Mouse (Mus musculus) MEL (cell line): ENCODE measurements at regions not wholly inside any gene's neighbourhood (a gene's known extent, or its start where the extent isn't known, plus 50 kb on each side); places are given as distances from the start of the nearest gene placed in this dataset.

Experiments used
- DNase-seq: peaks from one replicate; pipeline ENCODE4 v3.0.0; 2011; ENCODE audit warnings: low read depth, low spot score
- H3K27ac ChIP-seq: 2 replicates; pipeline ENCODE4 v1.5.1; 2012; ENCODE audit warnings: low read depth, mild to moderate bottlenecking, control low read depth, low read length, moderate library complexity; ENCODE audit not compliant: control insufficient read depth
- H3K27me3 ChIP-seq, 2 experiments: fragments of 150-350 bp in 1 of 2; sonication (generic) in 1 of 2; 2 replicates each; pipeline ENCODE4 v1.6.1; 2012; ENCODE audit warnings: low read length in 2 of 2, mild to moderate bottlenecking in 2 of 2, improper control_type of control experiment in 1 of 2, moderate library complexity in 1 of 2; ENCODE audit not compliant: insufficient read depth in 2 of 2, control insufficient read depth in 1 of 2
- H3K36me3 ChIP-seq, 2 experiments: 2 replicates each; pipeline ENCODE4 v1.6.1; 2012 to 2014; ENCODE audit warnings: low read length in 2 of 2, improper control_type of control experiment in 1 of 2, inconsistent platforms in 1 of 2, mild to moderate bottlenecking in 1 of 2; ENCODE audit not compliant: insufficient read depth in 2 of 2, control insufficient read depth in 1 of 2
- H3K4me1 ChIP-seq, 2 experiments: fragments of 150-350 bp in 1 of 2; sonication (generic) in 1 of 2; 2 replicates each; pipeline ENCODE4 v1.6.1; 2012; ENCODE audit warnings: low read length in 2 of 2, improper control_type of control experiment in 1 of 2, mild to moderate bottlenecking in 1 of 2; ENCODE audit not compliant: insufficient read depth in 2 of 2, control insufficient read depth in 1 of 2
- H3K4me3 ChIP-seq, 2 experiments: fragments of 150-350 bp in 1 of 2; sonication (generic) in 1 of 2; 2 replicates each; pipeline ENCODE4 v1.5.1; 2012; ENCODE audit warnings: low read depth in 2 of 2, low read length in 2 of 2, mild to moderate bottlenecking in 2 of 2, moderate library complexity in 2 of 2, control low read depth in 1 of 2, improper control_type of control experiment in 1 of 2; ENCODE audit not compliant: control insufficient read depth in 1 of 2, insufficient read depth in 1 of 2
- H3K79me2 ChIP-seq: 2 replicates; pipeline ENCODE4 v1.6.1; 2012; ENCODE audit warnings: mild to moderate bottlenecking, low read length, moderate library complexity; ENCODE audit not compliant: control insufficient read depth, poor library complexity, insufficient read depth
- H3K9ac ChIP-seq: 2 replicates; pipeline ENCODE4 v1.6.1; 2012; ENCODE audit warnings: low read depth, mild to moderate bottlenecking, control low read depth, low read length, moderate library complexity; ENCODE audit not compliant: control insufficient read depth, poor library complexity, severe bottlenecking
- H3K9me3 ChIP-seq: fragments of 150-350 bp; sonication (generic); replicated peaks from 2 replicates; pipeline ENCODE4 v1.6.1; 2012; ENCODE audit warnings: mild to moderate bottlenecking, low read length, improper control_type of control experiment, moderate library complexity; ENCODE audit not compliant: insufficient read depth
- CHD1 ChIP-seq: IDR thresholded peaks from 2 replicates; pipeline ENCODE4 v1.6.1; 2012; ENCODE audit warnings: low read depth, mild to moderate bottlenecking, inconsistent platforms, low read length, improper control_type of control experiment
- CHD2 ChIP-seq: IDR thresholded peaks from 2 replicates; pipeline ENCODE4 v1.6.1; 2011; ENCODE audit warnings: low read length, improper control_type of control experiment
- CTCF ChIP-seq, 3 experiments: IDR thresholded peaks in 2 of 3; conservative IDR thresholded peaks in 1 of 3; 2 replicates each; pipeline ENCODE4 v1.5.1; 2011 to 2012; ENCODE audit warnings: low read length in 3 of 3, low read depth in 2 of 3, mild to moderate bottlenecking in 2 of 3, improper control_type of control experiment in 1 of 3, inconsistent platforms in 1 of 3, mixed read lengths in 1 of 3, moderate library complexity in 1 of 3; ENCODE audit not compliant: control insufficient read depth in 1 of 3, insufficient read depth in 1 of 3, poor library complexity in 1 of 3, severe bottlenecking in 1 of 3
- EP300 ChIP-seq, 2 experiments: IDR thresholded peaks; 2 replicates each; pipeline ENCODE4 v1.6.1; 2011; ENCODE audit warnings: improper control_type of control experiment in 2 of 2, low read length in 2 of 2, low read depth in 1 of 2, mild to moderate bottlenecking in 1 of 2
- HCFC1 ChIP-seq: IDR thresholded peaks from 2 replicates; pipeline ENCODE4 v1.6.1; 2012; ENCODE audit warnings: low read depth, mild to moderate bottlenecking, inconsistent platforms, low read length, improper control_type of control experiment, moderate library complexity
- JUND ChIP-seq: IDR thresholded peaks from 2 replicates; pipeline ENCODE4 v1.6.1; 2011; ENCODE audit warnings: low read depth, mild to moderate bottlenecking, improper control_type of control experiment, low read length
- KAT2A ChIP-seq: conservative IDR thresholded peaks from 2 replicates; pipeline ENCODE4 v1.6.1; 2012; ENCODE audit warnings: low read depth, low read length, improper control_type of control experiment, inconsistent platforms
- MAFK ChIP-seq: IDR thresholded peaks from 2 replicates; pipeline ENCODE4 v1.6.1; 2011; ENCODE audit warnings: low read depth, mild to moderate bottlenecking, low read length, improper control_type of control experiment, borderline replicate concordance
- MAX ChIP-seq: IDR thresholded peaks from 2 replicates; pipeline ENCODE4 v1.6.1; 2011; ENCODE audit warnings: low read length, improper control_type of control experiment
- MAZ ChIP-seq: IDR thresholded peaks from 2 replicates; pipeline ENCODE4 v1.6.1; 2012; ENCODE audit warnings: low read depth, mild to moderate bottlenecking, inconsistent platforms, low read length, improper control_type of control experiment
- MYB ChIP-seq: IDR thresholded peaks from 2 replicates; pipeline ENCODE4 v1.6.1; 2011; ENCODE audit warnings: mild to moderate bottlenecking, low read depth, low read length, improper control_type of control experiment
- MYC ChIP-seq: IDR thresholded peaks from 2 replicates; pipeline ENCODE4 v1.6.1; 2011; ENCODE audit warnings: low read depth, mild to moderate bottlenecking, low read length, improper control_type of control experiment, moderate library complexity
- POLR2AphosphoS5 ChIP-seq: IDR thresholded peaks from 2 replicates; pipeline ENCODE4 v1.6.1; 2012; ENCODE audit warnings: low read depth, borderline replicate concordance, mild to moderate bottlenecking, inconsistent platforms, low read length, moderate library complexity, mixed read lengths
- RCOR1 ChIP-seq: IDR thresholded peaks from 2 replicates; pipeline ENCODE4 v1.6.1; 2012; ENCODE audit warnings: low read depth, mild to moderate bottlenecking, inconsistent platforms, low read length, improper control_type of control experiment
- SMC3 ChIP-seq: IDR thresholded peaks from 2 replicates; pipeline ENCODE4 v1.6.1; 2011; ENCODE audit warnings: low read depth, low read length, improper control_type of control experiment
- TBP ChIP-seq: IDR thresholded peaks from 2 replicates; pipeline ENCODE4 v1.8.0; 2011; ENCODE audit warnings: low read depth, low read length, improper control_type of control experiment
- UBTF ChIP-seq: IDR thresholded peaks from 2 replicates; pipeline ENCODE4 v1.6.1; 2012; ENCODE audit warnings: low read depth, mild to moderate bottlenecking, inconsistent platforms, low read length, improper control_type of control experiment, moderate library complexity, borderline replicate concordance; ENCODE audit not compliant: insufficient read depth
- ZC3H11A ChIP-seq: IDR thresholded peaks from 2 replicates; pipeline ENCODE4 v1.6.1; 2012; ENCODE audit warnings: low read depth, mild to moderate bottlenecking, inconsistent platforms, low read length, improper control_type of control experiment
- ZKSCAN1 ChIP-seq: IDR thresholded peaks from 2 replicates; pipeline ENCODE4 v1.6.1; 2012; ENCODE audit warnings: low read depth, mild to moderate bottlenecking, inconsistent platforms, low read length, improper control_type of control experiment, moderate library complexity

DNA sequence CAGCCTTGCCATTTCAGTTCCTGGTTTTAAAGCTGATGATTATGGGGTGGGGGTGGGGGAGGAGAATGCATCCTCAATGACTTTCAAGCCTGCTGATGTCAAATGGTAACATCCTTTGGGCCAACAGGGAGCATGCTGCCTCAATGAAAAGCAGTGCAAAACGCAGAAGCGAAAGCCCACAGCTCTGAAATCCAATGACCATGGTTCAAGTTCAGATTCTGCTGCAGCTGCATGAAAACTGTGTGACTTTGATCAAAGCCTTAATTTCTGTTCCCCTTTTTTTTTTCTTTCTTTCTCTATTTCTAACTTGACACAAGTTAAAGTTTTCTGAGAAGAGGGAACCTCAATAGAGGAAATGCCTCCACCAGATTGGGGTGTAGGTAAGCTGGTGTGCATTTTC lies 350.4 kb downstream of the Mllt3 start:
- no peak overlapping the region for H3K4me3 ChIP-seq
- H3K9ac ChIP-seq = no peak overlapping the region
- H3K27me3 ChIP-seq = no peaks in the 10 kb centered on the region
- TF ChIP-seq ZC3H11A = no peak
- no peak for TF ChIP-seq UBTF
- TF ChIP-seq MYC = no peak
- TF ChIP-seq CHD1 = no peak
- TF ChIP-seq POLR2AphosphoS5 = no peak
- TF ChIP-seq MYB = no peak
- H3K36me3 ChIP-seq = no peaks in the 10 kb centered on the region
- H3K27ac ChIP-seq = no peak overlapping the region
- no peak for DNase-seq
- no peaks in the 10 kb centered on the region for H3K4me1 ChIP-seq
- H3K79me2 ChIP-seq = no peaks in the 10 kb centered on the region
- H3K9me3 ChIP-seq = no peaks in the 10 kb centered on the region

DNA sequence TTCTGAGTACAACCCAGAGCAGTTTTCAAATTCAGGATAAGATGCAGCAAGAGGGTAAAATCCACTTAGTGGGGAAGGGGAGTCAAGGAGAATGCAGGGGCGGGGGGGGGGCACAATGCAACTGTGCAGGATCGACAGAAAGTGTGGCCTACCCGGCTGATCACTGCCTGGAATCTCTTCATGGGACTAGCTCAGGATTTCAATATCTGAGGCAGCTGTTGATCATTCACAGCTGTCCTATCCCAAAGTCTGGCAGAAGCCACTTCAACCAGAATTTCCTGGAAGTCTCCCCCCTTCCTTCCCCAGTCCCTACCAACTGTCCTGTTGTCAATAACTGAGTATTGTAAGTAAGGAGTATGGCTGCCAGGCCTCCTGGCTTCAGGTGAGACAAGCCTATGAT lies 362.1 kb downstream of the Mllt3 start:
- Histone ChIP-seq H3K9me3 (no peaks in the 10 kb centered on the region), H3K27ac (no peak overlapping the region), H3K79me2 (no peaks in the 10 kb centered on the region), H3K4me1 (no peaks in the 10 kb centered on the region), H3K36me3 (no peaks in the 10 kb centered on the region), H3K4me3 (no peak overlapping the region), H3K9ac (no peak overlapping the region), H3K27me3 (no peaks in the 10 kb centered on the region; a peak in 1 of 4 replicates)
- no peak for TF ChIP-seq TBP
- no peak for TF ChIP-seq UBTF
- TF ChIP-seq EP300 (IDR thresholded peaks at IDR 0.05; ENCODE audit: low read depth in 1 of 2, low read length in 2 of 2) = no peak
- DNase-seq = no peak

DNA sequence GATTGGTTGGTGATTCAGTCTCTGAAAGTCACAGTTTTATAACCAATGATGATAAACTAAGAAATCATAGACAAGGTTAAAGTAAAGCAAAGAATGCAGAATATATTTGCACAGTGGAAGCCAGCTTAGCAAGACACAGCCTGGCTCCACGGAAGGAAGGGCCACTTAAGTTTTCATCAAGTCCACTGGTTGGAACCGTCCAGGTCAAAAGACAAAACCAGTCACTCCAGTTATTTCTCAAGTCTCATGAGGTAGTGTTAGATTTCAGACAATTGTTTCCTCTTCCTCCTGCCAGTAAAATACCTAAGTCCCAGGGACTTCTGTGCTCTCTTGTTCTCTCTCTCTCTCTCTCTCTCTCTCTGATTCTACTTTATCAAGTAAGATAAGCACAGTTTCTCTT lies 363.0 kb downstream of the Mllt3 start:
- no peaks in the 10 kb centered on the region for H3K4me1 ChIP-seq
- no peak overlapping the region for H3K4me3 ChIP-seq
- no peak for DNase-seq
- TF ChIP-seq MAFK (no peak), CHD2 (no peak), MAZ (no peak), MYC (no peak), ZC3H11A (no peak), SMC3 (no peak), UBTF (no peak), KAT2A (no peak), CHD1 (no peak), MAX (no peak), EP300 (IDR thresholded peaks at IDR 0.05; ENCODE audit: low read depth in 1 of 2, low read length in 2 of 2) (no peak), CTCF (IDR thresholded peaks at IDR 0.05 in 2 of 3, conservative IDR thresholded peaks at IDR 0.05 in 1 of 3; ENCODE audit: control insufficient read depth in 1 of 3, insufficient read depth in 1 of 3, low read depth in 2 of 3, low read length in 3 of 3, poor library complexity in 1 of 3, severe bottlenecking in 1 of 3) (no peak), HCFC1 (no peak), MYB (no peak), RCOR1 (no peak), ZKSCAN1 (no peak), TBP (no peak), JUND (no peak)
- no peaks in the 10 kb centered on the region for H3K36me3 ChIP-seq
- H3K27ac ChIP-seq = no peak overlapping the region
- no peak overlapping the region for H3K9ac ChIP-seq
- no peaks in the 10 kb centered on the region for H3K79me2 ChIP-seq
- no peaks in the 10 kb centered on the region for H3K9me3 ChIP-seq
- no peaks in the 10 kb centered on the region; a peak in 1 of 4 replicates for H3K27me3 ChIP-seq
